Mouse (Mus musculus) ES-E14 (cell line): Measurements from ENCODE around the gene Fam20a. TPM values are rescaled to one million over a fixed set of nuclear protein-coding genes. Genes with fewer than 3 reads are reported as not detected.

Experiments used
- DNase-seq: peaks from one replicate; pipeline ENCODE4 v3.0.0-alpha.2; 2013; ENCODE audit warnings: low read depth, low spot score
- H3K27ac ChIP-seq: 2 replicates; pipeline ENCODE4 v1.5.1; 2012; ENCODE audit warnings: low read depth, mild to moderate bottlenecking, low read length, moderate library complexity, mixed read lengths; ENCODE audit not compliant: poor library complexity, insufficient read depth, severe bottlenecking
- H3K36me3 ChIP-seq: 2 replicates; pipeline ENCODE4 v1.6.1; 2012; ENCODE audit warnings: mild to moderate bottlenecking, low read length, moderate library complexity, mixed read lengths; ENCODE audit not compliant: control insufficient read depth, poor library complexity, insufficient read depth, severe bottlenecking
- H3K4me1 ChIP-seq, 2 experiments: fragments of 150-350 bp in 1 of 2; sonication (generic) in 1 of 2; 2 replicates each; pipeline ENCODE4 v1.6.1; 2012; ENCODE audit warnings: low read length in 2 of 2, mild to moderate bottlenecking in 1 of 2, mixed read lengths in 1 of 2; ENCODE audit not compliant: control insufficient read depth in 2 of 2, insufficient read depth in 2 of 2, poor library complexity in 1 of 2
- H3K4me3 ChIP-seq, 2 experiments: fragments of 150-350 bp in 1 of 2; sonication (generic) in 1 of 2; 2 replicates each; pipeline ENCODE4 v1.5.1; 2012; ENCODE audit warnings: low read length in 2 of 2, low read depth in 1 of 2, mild to moderate bottlenecking in 1 of 2, mixed read lengths in 1 of 2; ENCODE audit not compliant: insufficient read depth in 1 of 2, poor library complexity in 1 of 2, severe bottlenecking in 1 of 2
- H3K9ac ChIP-seq: 2 replicates; pipeline ENCODE4 v1.6.1; 2012; ENCODE audit warnings: low read depth, mild to moderate bottlenecking, low read length, mixed read lengths; ENCODE audit not compliant: poor library complexity, insufficient read depth, severe bottlenecking
- H3K9me3 ChIP-seq: fragments of 150-350 bp; sonication (generic); 2 replicates; pipeline ENCODE4 v1.6.1; 2012; ENCODE audit warnings: low read depth, mild to moderate bottlenecking, low read length; ENCODE audit not compliant: control insufficient read depth, insufficient read depth
- CHD2 ChIP-seq: IDR thresholded peaks from 2 replicates; pipeline ENCODE4 v1.6.1; 2014; ENCODE audit warnings: mild to moderate bottlenecking, low read depth, low read length, inconsistent platforms
- HCFC1 ChIP-seq: IDR thresholded peaks from 2 replicates; pipeline ENCODE4 v1.6.1; 2012; ENCODE audit warnings: low read length, inconsistent platforms, borderline replicate concordance; ENCODE audit not compliant: insufficient read depth
- MAFK ChIP-seq: IDR thresholded peaks from 2 replicates; pipeline ENCODE4 v1.6.1; 2014; ENCODE audit warnings: mild to moderate bottlenecking, low read depth, low read length, inconsistent platforms; ENCODE audit not compliant: insufficient read depth
- ZC3H11A ChIP-seq: IDR thresholded peaks from 2 replicates; pipeline ENCODE4 v1.6.1; 2012; ENCODE audit warnings: low read depth, mild to moderate bottlenecking, inconsistent platforms, low read length, borderline replicate concordance
- ZNF384 ChIP-seq: IDR thresholded peaks from 2 replicates; pipeline ENCODE4 v1.6.1; 2012; ENCODE audit warnings: low read depth, low read length, inconsistent platforms
- in situ Hi-C, 2 experiments: fragments of 600-800 bp; cut with MboI; formaldehyde crosslinking; loops; one replicate each; pipeline ENCODE4 v1.15.1; 2025; ENCODE audit warnings: low sequenced_read_pairs in 2 of 2, inconsistent platforms in 1 of 2; ENCODE audit not compliant: unreplicated experiment in 2 of 2
- total RNA-seq: library from RNA; depleted of rRNA; stranded (reverse); fragments of 300-350 nt; gene quantifications from 2 replicates; pipeline ENCODE4 v1.2.3, GENCODE M21; 2012

Gene Fam20a
- total RNA-seq, 1 experiment, result 0.45 TPM

- Histone ChIP-seq H3K36me3 (no peaks in the 10 kb centered on the region), H3K4me1 (no peaks in the 10 kb centered on the region), H3K9ac (no peak overlapping the region), H3K9me3 (no peaks in the 10 kb centered on the region), H3K4me3 (no peak overlapping the region), H3K27ac (no peak overlapping the region)
- TF ChIP-seq MAFK, result no peak
- no peak for TF ChIP-seq CHD2
- no peak for TF ChIP-seq HCFC1
- TF ChIP-seq ZNF384, result no peak
- TF ChIP-seq ZC3H11A, result no peak
- no peak for DNase-seq
- in situ Hi-C loops, result no loop called here
These were observed 24.9 kb downstream of the Fam20a start for GRCm38 (mm10) chr11:109697089-109697643.

GRCm38 (mm10) chr11:109696519-109696918 lies 25.6 kb downstream of the Fam20a start:
- Histone ChIP-seq H3K4me3 (no peak overlapping the region), H3K36me3 (no peaks in the 10 kb centered on the region), H3K9ac (no peak overlapping the region), H3K9me3 (no peaks in the 10 kb centered on the region), H3K27ac (no peak overlapping the region), H3K4me1 (no peaks in the 10 kb centered on the region)
- in situ Hi-C loops, result no loop called here
- no peak for DNase-seq
- no peak for TF ChIP-seq HCFC1
- TF ChIP-seq ZC3H11A, result no peak

GRCm38 (mm10) chr11:109692737-109693136 lies 29.3 kb downstream of the Fam20a start:
- Histone ChIP-seq H3K9ac (no peak overlapping the region), H3K27ac (no peak overlapping the region), H3K4me3 (no peak overlapping the region), H3K9me3 (no peaks in the 10 kb centered on the region), H3K36me3 (no peaks in the 10 kb centered on the region), H3K4me1 (no peaks in the 10 kb centered on the region)
- TF ChIP-seq MAFK (no peak), ZNF384 (no peak), ZC3H11A (no peak), HCFC1 (no peak), CHD2 (no peak)
- in situ Hi-C loops, result no loop called here
- DNase-seq, result no peak

GRCm38 (mm10) chr11:109689539-109689938 lies 32.5 kb downstream of the Fam20a start:
- Histone ChIP-seq H3K4me3 (no peak overlapping the region), H3K36me3 (no peaks in the 10 kb centered on the region), H3K9ac (no peak overlapping the region), H3K27ac (no peak overlapping the region), H3K4me1 (no peaks in the 10 kb centered on the region), H3K9me3 (no peaks in the 10 kb centered on the region)
- DNase-seq, result no peak
- in situ Hi-C loops, result no loop called here
- TF ChIP-seq ZC3H11A, result no peak
- no peak for TF ChIP-seq CHD2
- TF ChIP-seq ZNF384, result no peak
- no peak for TF ChIP-seq MAFK
- no peak for TF ChIP-seq HCFC1

DNA sequence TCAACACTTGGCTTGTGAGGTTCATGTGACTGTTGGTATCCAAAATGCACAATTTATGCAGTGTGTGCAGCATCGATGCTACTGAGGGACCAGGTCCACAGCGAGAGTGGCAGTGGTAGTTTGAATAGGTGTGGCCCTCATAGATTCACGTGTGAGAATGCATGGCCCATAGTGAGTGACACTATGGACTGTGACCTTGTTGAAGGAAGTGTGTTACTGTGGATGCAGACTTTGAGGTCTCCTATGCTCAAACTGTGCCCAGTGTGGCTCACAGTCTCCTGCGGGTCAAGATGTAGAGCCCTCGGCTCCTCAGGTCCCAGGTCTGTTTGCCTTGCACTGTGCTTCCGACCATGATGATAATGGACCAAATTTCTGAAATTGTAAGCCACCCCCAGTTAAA lies 39.9 kb downstream of the Fam20a start:
- no peak for DNase-seq
- Histone ChIP-seq H3K9ac (no peak overlapping the region), H3K9me3 (no peaks in the 10 kb centered on the region), H3K27ac (no peak overlapping the region), H3K36me3 (no peaks in the 10 kb centered on the region), H3K4me1 (0 out of 4 replicates have a peak, but pooled peaks cover 0 to 2% of the 10 kb centered on the region in 2 experiments), H3K4me3 (no peak overlapping the region)
- no peak for TF ChIP-seq CHD2
- no peak for TF ChIP-seq ZC3H11A
- no peak for TF ChIP-seq HCFC1
- no peak for TF ChIP-seq MAFK
- TF ChIP-seq ZNF384, result no peak
- in situ Hi-C loops, result no loop called here
